In the genomic region with DNA sequence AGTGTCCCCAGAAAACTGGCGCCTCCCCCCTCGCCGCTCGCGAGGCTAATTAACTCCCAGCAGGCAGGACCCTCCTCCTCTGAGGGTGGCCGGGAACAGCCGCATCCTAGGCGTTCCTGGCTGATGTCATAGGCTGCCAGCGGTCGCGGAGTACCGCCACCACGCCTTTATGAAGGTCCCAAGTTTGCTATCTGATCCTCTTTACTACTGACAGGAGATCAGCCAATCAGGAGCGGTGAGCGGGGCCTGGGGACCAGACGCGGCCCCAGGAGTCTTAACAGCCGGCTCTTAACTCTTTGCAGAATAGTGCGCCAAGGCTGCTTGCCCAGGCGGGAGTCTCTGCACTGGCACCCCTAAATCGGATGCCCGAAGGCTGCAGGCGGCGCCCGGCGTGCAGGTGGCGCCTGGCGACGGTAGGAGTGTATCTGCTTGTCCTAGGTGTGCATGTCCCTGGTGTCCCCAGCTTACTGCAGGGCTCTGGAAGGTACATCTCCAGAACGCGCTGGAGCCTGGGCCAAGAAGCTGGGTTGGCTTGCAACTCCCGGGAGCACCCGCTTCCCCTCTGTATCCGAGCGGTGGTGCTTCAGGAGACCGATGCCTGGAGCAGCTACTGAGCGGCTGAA, we compare ENCODE assay signal across 8 mouse cellular contexts. TPM values are rescaled to one million over a fixed set of nuclear protein-coding genes. Genes with fewer than 3 reads are reported as not detected.
DNase-seq lines count a peak whose midpoint lies in the region; ATAC-seq and TF ChIP-seq lines count a peak whose summit lies in the region.

A gene (minus strand): TSS at position 139 of the 623 bp plus-strand sequence.

- TF ChIP-seq CTCF in kidney, adult 2 months (conservative IDR thresholded peaks at IDR 0.05; ENCODE audit: insufficient read depth, insufficient read length, low read depth, low read length) = no peak

- H3K27ac ChIP-seq in kidney, adult 2 months (ENCODE audit: insufficient read depth, low read depth, low read length) = no peak within 1 kb of the TSS
- H3K27ac ChIP-seq in intestine, embryonic 14.5 days (ENCODE audit: low read depth) = peak within 1 kb of the TSS; percentile 71; the same call in 1 of the 2 replicates
- H3K27ac ChIP-seq in midbrain, embryonic 11.5 days (ENCODE audit: low read depth, low read length) = no peak within 1 kb of the TSS

- H3K9me3 ChIP-seq in intestine, embryonic 14.5 days (ENCODE audit: control insufficient read depth, low read length) = no peaks in the 10 kb centered on the region
- no peaks in the 10 kb centered on the region for H3K9me3 ChIP-seq in midbrain, embryonic 11.5 days (ENCODE audit: control insufficient read depth, low read length)

- peak within 1 kb of the TSS; percentile 43 for H3K9ac ChIP-seq in intestine, embryonic 14.5 days (ENCODE audit: low read length)
- peak within 1 kb of the TSS; percentile 39; the same call in 1 of the 2 replicates for H3K9ac ChIP-seq in midbrain, embryonic 11.5 days (ENCODE audit: low read length)

- H3K4me3 ChIP-seq in kidney, adult 2 months (ENCODE audit: insufficient read depth, low read depth, low read length) = peak within 1 kb of the TSS; percentile 24
- peak within 1 kb of the TSS; percentile 50 for H3K4me3 ChIP-seq in intestine, embryonic 14.5 days (ENCODE audit: low read depth, low read length)
- peak within 1 kb of the TSS; percentile 32 for H3K4me3 ChIP-seq in midbrain, embryonic 11.5 days (ENCODE audit: low read depth, low read length)

- WGBS in kidney, adult 2 months = 1% methylated on average over 37 of the region's 37 CpGs
- under 1% methylated on average over 37 of the region's 37 CpGs for WGBS in intestine, embryonic 14.5 days
- under 1% methylated on average over 37 of the region's 37 CpGs for WGBS in midbrain, embryonic 11.5 days

- H3K36me3 ChIP-seq in kidney, adult 2 months (ENCODE audit: control insufficient read depth, insufficient read depth, low read length) = no peaks in the 10 kb centered on the region
- H3K36me3 ChIP-seq in intestine, embryonic 14.5 days (ENCODE audit: control insufficient read depth, insufficient read depth, low read length) = no peaks in the 10 kb centered on the region
- no peaks in the 10 kb centered on the region for H3K36me3 ChIP-seq in midbrain, embryonic 11.5 days (ENCODE audit: control insufficient read depth, insufficient read depth, low read length)

- TF ChIP-seq POLR2A in kidney, adult 2 months (IDR thresholded peaks at IDR 0.05; ENCODE audit: low read depth, low read length) = no peak

- peak within 1 kb of the TSS; percentile 68 for H3K4me2 ChIP-seq in intestine, embryonic 14.5 days (ENCODE audit: low read length)
- peak within 1 kb of the TSS; percentile 63 for H3K4me2 ChIP-seq in midbrain, embryonic 11.5 days

- H3K27me3 ChIP-seq in kidney, adult 2 months (replicated peaks; ENCODE audit: control insufficient read depth, insufficient read depth, low read length) = no peaks in the 10 kb centered on the region
- no peaks in the 10 kb centered on the region for H3K27me3 ChIP-seq in intestine, embryonic 14.5 days (replicated peaks; ENCODE audit: control insufficient read depth, insufficient read depth, low read length)
- H3K27me3 ChIP-seq in midbrain, embryonic 11.5 days (ENCODE audit: control insufficient read depth, insufficient read depth, low read length) = peaks cover 4% of the 10 kb centered on the region; the same call in 1 of the 2 replicates

- ATAC-seq in intestine, embryonic 14.5 days (replicated peaks; ENCODE audit: low FRiP score, low TSS enrichment, low read depth) = peak; percentile 88
- peak; percentile 92 for ATAC-seq in midbrain, embryonic 11.5 days (ENCODE audit: low FRiP score)
- no peak; the same call in 1 of the 2 replicates for ATAC-seq in granulocyte monocyte progenitor cell, adult 5-6 weeks (replicated peaks; ENCODE audit: poor library complexity, severe bottlenecking)

- DNase-seq in kidney, adult 2 months = no peak
- no peak for DNase-seq in kidney, adult 8-10 months
- DNase-seq in brain, adult 2 months (ENCODE audit: low read depth, low spot score) = peak; percentile 12
- peak; percentile 10 for DNase-seq in gastrocnemius, postnatal 25 days
- peak; percentile 79 for DNase-seq in intestine, embryonic 14.5 days (ENCODE audit: low spot score)
- DNase-seq in midbrain, embryonic 11.5 days (ENCODE audit: low spot score, missing footprints) = peak; percentile 95
- peak; percentile 55 for DNase-seq in testis, postnatal 10 days (ENCODE audit: low spot score)

- no peaks in the 10 kb centered on the region for H3K4me1 ChIP-seq in kidney, adult 2 months (ENCODE audit: control insufficient read depth, insufficient read depth, low read length)
- 0 out of 2 replicates have a peak, but pooled peaks cover 4% of the 10 kb centered on the region for H3K4me1 ChIP-seq in intestine, embryonic 14.5 days (replicated peaks; ENCODE audit: control insufficient read depth, insufficient read depth, low read length)
- H3K4me1 ChIP-seq in midbrain, embryonic 11.5 days (ENCODE audit: control insufficient read depth, insufficient read depth, low read length) = peaks cover 6% of the 10 kb centered on the region

RNA-seq across cellular contexts. Expression of the gene that starts here (rescaled TPM):
- polyA plus RNA-seq in kidney, adult 2 months (2012; rRNA removed) = 0.34 and 1.2 TPM in 2 replicates
- 1 to 10 TPM in 1 of 2 experiments, under 1 TPM in 1; 0.97 to 2.9 TPM for total RNA-seq in gastrocnemius, postnatal 25 days (2021)
- polyA plus RNA-seq in intestine, embryonic 14.5 days (2014; fragmentation: Nextera tagmentation; extraction: Ambion mirVana) = 42.5 and 53.5 TPM in 2 replicates
- 1.9 and 2.4 TPM in 2 replicates for polyA plus RNA-seq in midbrain, embryonic 11.5 days (2014; fragmentation: Nextera tagmentation; extraction: Ambion mirVana)
- not detected in 2 replicates for total RNA-seq in granulocyte monocyte progenitor cell, adult 5-6 weeks (2014; fragmentation: Nextera tagmentation)
- total RNA-seq in granulocyte monocyte progenitor cell, adult 5-6 weeks (2017) = not detected in 2 replicates

Comparison
In these comparisons a context has a peak if more than half of its experiments do, and no peak if none do; other contexts are left out.
1. RNA of the gene that starts here (polyA plus RNA-seq): 42.5 to 53.5 TPM in intestine, embryonic 14.5 days; 1.9 to 2.4 TPM in midbrain, embryonic 11.5 days and 0.34 to 1.2 TPM in kidney, adult 2 months; every median in the first group is over 10 times any median in the second.
2. DNase-seq: peak in brain, adult 2 months (single experiment), gastrocnemius, postnatal 25 days (single experiment), intestine, embryonic 14.5 days (single experiment), midbrain, embryonic 11.5 days (single experiment) and testis, postnatal 10 days (single experiment); none in kidney, adult 2 months (single experiment) and kidney, adult 8-10 months (0 of 2).
3. Peak in every context shown above with its lines, with median percentiles within 50 percentile points of each other: H3K4me3 ChIP-seq.